Mouse (Mus musculus): ENCODE data around the gene Gnat1.

- TF ChIP-seq CTCF (IDR thresholded peaks at IDR 0.05; ENCODE audit: insufficient read depth, low read length) = peak; percentile 51
- no peak for TF ChIP-seq POLR2A (IDR thresholded peaks at IDR 0.05; ENCODE audit: borderline replicate concordance, extremely low read depth, low read depth, low read length)
Observed at GRCm38 (mm10) chr9:107685231-107685981, 5.9 kb upstream of the Gnat1 start.
